Comparison of ENCODE assay signal across 16 mouse cellular contexts in genomic region chr7:110896453-110896852, GRCm38 (mm10). TPM values are rescaled to one million over a fixed set of nuclear protein-coding genes. Genes with fewer than 3 reads are reported as not detected.
"Had no signal": no experiment of that assay in that cellular context is flagged by ENCODE, and none has a peak within 500 bp of the region (broad histone marks: within the 10 kb centered on the region; RNA-seq: fewer than 3 reads in every experiment).

No protein-coding gene starts in this region.

- H3K9ac ChIP-seq: neural tube, embryonic 15.5 days; stomach, embryonic 15.5 days had no signal

- H3K36me3 ChIP-seq: neural tube, embryonic 15.5 days had no signal

- H3K4me2 ChIP-seq: neural tube, embryonic 15.5 days; stomach, embryonic 15.5 days had no signal

- H3K9me3 ChIP-seq: neural tube, embryonic 15.5 days; stomach, embryonic 15.5 days had no signal

- H3K4me3 ChIP-seq: neural tube, embryonic 15.5 days; stomach, embryonic 15.5 days had no signal

- DNase-seq: retina, postnatal 1 day; right cerebral cortex, adult 18-20 months; right cerebral cortex, postnatal 14 days; right cerebral cortex, postnatal 25 days; right cerebral cortex, postnatal 4 days; spleen, adult 18-20 months; thymus, adult 18-20 months; thymus, adult 2 months; thymus, postnatal 14 days; thymus, postnatal 25 days; thymus, postnatal 36 days; thymus, postnatal 4 days had no signal

- H3K27me3 ChIP-seq: neural tube, embryonic 15.5 days; stomach, embryonic 15.5 days had no signal

- H3K4me1 ChIP-seq: neural tube, embryonic 15.5 days had no signal

- H3K27ac ChIP-seq: neural tube, embryonic 15.5 days; stomach, embryonic 15.5 days; stomach, postnatal 0 days had no signal

RNA-seq across cellular contexts. Expression of gene Lyve1, which starts 33.4 kb away (rescaled TPM):
- total RNA-seq: neutrophil, adult 5-6 weeks had no signal
